Mouse (Mus musculus) lung, postnatal 0 days (tissue): ENCODE data around the gene Ankmy1. TPM values are rescaled to one million over a fixed set of nuclear protein-coding genes. Genes with fewer than 3 reads are reported as not detected.

ENCODE experiments used
- ATAC-seq: fragments of 200-750 bp; cut with Nextera tagmentation; 2 replicates; pipeline ENCODE4 v1.8.0; 2017; ENCODE audit warnings: moderate library complexity
- DNase-seq: peaks from one replicate; pipeline ENCODE4 v3.0.0-alpha.2; 2016; ENCODE audit warnings: low spot score
- H3K27ac ChIP-seq: fragments of 300-500 bp; sonication (generic); 2 replicates; pipeline ENCODE4 v1.5.1; 2014; ENCODE audit warnings: antibody characterized with exemption, mild to moderate bottlenecking, low read length, mixed read lengths
- H3K27me3 ChIP-seq: fragments of 300-500 bp; sonication (generic); replicated peaks from 2 replicates; pipeline ENCODE4 v1.6.1; 2014; ENCODE audit warnings: low read length, mixed read lengths; ENCODE audit not compliant: insufficient read depth
- H3K36me3 ChIP-seq: fragments of 300-500 bp; sonication (generic); 2 replicates; pipeline ENCODE4 v1.6.1; 2014; ENCODE audit warnings: low read length, mixed read lengths; ENCODE audit not compliant: insufficient read depth
- H3K4me1 ChIP-seq: fragments of 300-500 bp; sonication (generic); 2 replicates; pipeline ENCODE4 v1.6.1; 2014; ENCODE audit warnings: antibody characterized with exemption, low read depth, low read length, mixed read lengths; ENCODE audit not compliant: insufficient read depth
- H3K4me2 ChIP-seq: fragments of 300-500 bp; sonication (generic); replicated peaks from 2 replicates; pipeline ENCODE4 v1.6.1; 2014; ENCODE audit warnings: low read depth, mild to moderate bottlenecking, low read length, moderate library complexity, mixed read lengths
- H3K4me3 ChIP-seq: fragments of 300-500 bp; sonication (generic); 2 replicates; pipeline ENCODE4 v1.5.1; 2014; ENCODE audit warnings: low read depth, low read length
- H3K9ac ChIP-seq: fragments of 300-500 bp; sonication (generic); replicated peaks from 2 replicates; pipeline ENCODE4 v1.6.1; 2014; ENCODE audit warnings: low read depth, mild to moderate bottlenecking
- H3K9me3 ChIP-seq: fragments of 300-500 bp; sonication (generic); 2 replicates; pipeline ENCODE4 v1.6.1; 2016; ENCODE audit warnings: low read length, mixed read lengths
- CTCF ChIP-seq: IDR thresholded peaks from 2 replicates; pipeline ENCODE4 v1.5.1; 2016; ENCODE audit warnings: antibody characterized with exemption, mild to moderate bottlenecking
- EP300 ChIP-seq: IDR thresholded peaks from 2 replicates; pipeline ENCODE4 v1.6.1; 2016; ENCODE audit warnings: antibody characterized with exemption, mild to moderate bottlenecking, control low read depth
- WGBS: fragments of 180-500 bp; shearing (Covaris S2); extraction: QIAGEN DNeasy Blood & Tissue Kit; methylation state at CpG from one replicate; pipeline ENCODE4 v1.1.7; 2014; 5-methylcytosine and 5-hydroxymethylcytosine counted together
- polyA plus RNA-seq: library from polyadenylated mRNA; unstranded; fragments of >200 nt; fragmentation: Nextera tagmentation; extraction: Ambion mirVana; gene quantifications from 2 replicates; pipeline ENCODE4 v1.2.1, GENCODE M21; 2015

Ankmy1 gene
- polyA plus RNA-seq, 1 experiment from 2014 or later = 0.57 TPM

DNA sequence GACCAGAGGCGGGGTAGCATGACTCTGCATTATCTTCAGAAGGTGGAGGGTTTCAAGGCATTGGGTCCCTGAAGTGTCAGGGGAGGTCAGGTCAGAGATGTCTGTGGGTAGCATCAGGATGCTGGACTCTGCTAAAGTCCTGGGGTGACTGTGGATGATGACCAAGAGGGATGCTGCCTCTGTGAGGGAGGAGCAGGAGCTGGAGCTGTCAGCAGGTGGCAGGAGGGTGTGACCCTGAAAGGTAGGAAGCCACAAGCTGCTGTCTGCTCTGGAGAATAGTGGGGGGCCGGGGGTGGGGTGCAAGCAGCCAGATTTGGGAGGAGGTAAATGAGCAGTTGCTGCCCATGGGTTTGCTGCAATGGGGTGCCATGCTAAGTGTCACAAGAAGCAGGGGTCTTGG, 53.2 kb downstream of the Ankmy1 start:
- Histone ChIP-seq H3K27me3 (no peaks in the 10 kb centered on the region), H3K9ac (no peak overlapping the region), H3K4me3 (no peak overlapping the region), H3K9me3 (no peaks in the 10 kb centered on the region), H3K27ac (no peak overlapping the region), H3K36me3 (no peaks in the 10 kb centered on the region), H3K4me1 (no peaks in the 10 kb centered on the region), H3K4me2 (peak overlapping the region; percentile 25; the same call in 1 of the 2 replicates)
- ATAC-seq (no peak), DNase-seq (no peak)
- 74% methylated on average over 2 of the region's 2 CpGs for WGBS
- peak; percentile 11; the same call in 1 of the 2 replicates for TF ChIP-seq CTCF
- no peak for TF ChIP-seq EP300

- Histone ChIP-seq H3K4me3 (no peak overlapping the region), H3K4me1 (no peaks in the 10 kb centered on the region), H3K27me3 (no peaks in the 10 kb centered on the region), H3K9me3 (no peaks in the 10 kb centered on the region), H3K36me3 (no peaks in the 10 kb centered on the region), H3K4me2 (peak overlapping the region; percentile 17; the same call in 1 of the 2 replicates), H3K9ac (no peak overlapping the region), H3K27ac (no peak overlapping the region)
- DNase-seq (no peak), ATAC-seq (no peak)
- TF ChIP-seq EP300 = no peak
- no peak for TF ChIP-seq CTCF
- WGBS = 15% methylated on average over 41 of the region's 41 CpGs
Measured at GRCm38 (mm10) chr1:92847873-92848839, 54.5 kb downstream of the Ankmy1 start.

DNA sequence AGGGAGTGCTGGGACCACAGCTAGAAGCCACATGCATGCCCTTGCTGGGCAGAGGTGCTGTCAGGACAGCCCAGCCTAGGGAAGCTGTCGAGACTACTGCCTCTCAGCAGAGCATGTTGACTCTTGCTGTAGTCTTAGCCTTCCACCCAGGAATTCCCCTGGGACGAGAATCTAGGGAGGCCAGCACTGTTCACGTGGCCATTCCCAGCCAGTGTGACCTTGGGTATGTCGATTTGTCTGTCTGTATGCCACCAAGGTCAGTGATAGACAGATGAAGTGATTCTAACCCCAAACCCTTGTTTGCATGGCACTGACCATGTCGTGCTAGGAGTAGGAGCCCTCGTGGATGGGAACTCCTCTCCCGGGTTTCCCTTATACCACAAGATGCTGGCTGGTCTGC, 56.8 kb downstream of the Ankmy1 start:
- Histone ChIP-seq H3K9ac (no peak overlapping the region), H3K4me3 (no peak overlapping the region), H3K36me3 (no peaks in the 10 kb centered on the region), H3K4me2 (no peak overlapping the region), H3K27me3 (no peaks in the 10 kb centered on the region), H3K9me3 (no peaks in the 10 kb centered on the region), H3K4me1 (no peaks in the 10 kb centered on the region), H3K27ac (no peak overlapping the region)
- WGBS = 72% methylated on average over 7 of the region's 7 CpGs
- TF ChIP-seq EP300 (no peak), CTCF (no peak)
- ATAC-seq (no peak), DNase-seq (no peak)

GRCm38 (mm10) chr1:92841427-92841826, 61.3 kb downstream of the Ankmy1 start:
- no peaks in the 10 kb centered on the region for H3K4me1 ChIP-seq
- no peaks in the 10 kb centered on the region for H3K36me3 ChIP-seq
- no peaks in the 10 kb centered on the region for H3K27me3 ChIP-seq
- ATAC-seq = no peak
- H3K9me3 ChIP-seq = no peaks in the 10 kb centered on the region
- H3K4me2 ChIP-seq = no peak overlapping the region
- WGBS = 65% methylated on average over 3 of the region's 3 CpGs
- no peak for TF ChIP-seq EP300
- no peak for TF ChIP-seq CTCF
- no peak overlapping the region for H3K9ac ChIP-seq
- no peak overlapping the region for H3K4me3 ChIP-seq
- DNase-seq = no peak
- no peak overlapping the region for H3K27ac ChIP-seq

- ATAC-seq = no peak
- 72% methylated on average over 8 of the region's 8 CpGs for WGBS
- Histone ChIP-seq H3K27me3 (no peaks in the 10 kb centered on the region), H3K9ac (no peak overlapping the region), H3K9me3 (no peaks in the 10 kb centered on the region), H3K4me1 (no peaks in the 10 kb centered on the region), H3K27ac (no peak overlapping the region), H3K4me2 (no peak overlapping the region), H3K4me3 (no peak overlapping the region), H3K36me3 (no peaks in the 10 kb centered on the region)
- TF ChIP-seq EP300 (no peak), CTCF (peak; percentile 52)
- peak; percentile 20 for DNase-seq
Measured at GRCm38 (mm10) chr1:92840231-92840890, 62.3 kb downstream of the Ankmy1 start.

- Histone ChIP-seq H3K4me3 (no peak overlapping the region), H3K36me3 (no peaks in the 10 kb centered on the region), H3K9me3 (no peaks in the 10 kb centered on the region), H3K9ac (no peak overlapping the region), H3K27ac (no peak overlapping the region), H3K4me1 (no peaks in the 10 kb centered on the region), H3K4me2 (no peak overlapping the region), H3K27me3 (no peaks in the 10 kb centered on the region)
- DNase-seq (no peak), ATAC-seq (no peak)
- WGBS = 76% methylated on average over 7 of the region's 7 CpGs
- TF ChIP-seq CTCF (no peak), EP300 (no peak)
Measured at GRCm38 (mm10) chr1:92839211-92839610, 63.5 kb downstream of the Ankmy1 start.
